Mouse (Mus musculus) layer of hippocampus, postnatal 25 days (tissue): ENCODE measurements around the gene Hrc. TPM values are rescaled to one million over a fixed set of nuclear protein-coding genes. Genes with fewer than 3 reads are reported as not detected.

Source experiments
- DNase-seq, 2 experiments: peaks; one replicate each; pipeline ENCODE4 v3.0.0; 2022; ENCODE audit warnings: mixed read lengths in 2 of 2, low spot score in 1 of 2; ENCODE audit errors: extremely low spot score in 1 of 2
- total RNA-seq, 2 experiments: library from RNA; stranded (reverse); gene quantifications; 2 replicates each; pipeline ENCODE4 v1.2.3; 2021

Hrc gene
- total RNA-seq, 2 experiments from 2014 or later, result 0.17 TPM; not detected in 1

DNA sequence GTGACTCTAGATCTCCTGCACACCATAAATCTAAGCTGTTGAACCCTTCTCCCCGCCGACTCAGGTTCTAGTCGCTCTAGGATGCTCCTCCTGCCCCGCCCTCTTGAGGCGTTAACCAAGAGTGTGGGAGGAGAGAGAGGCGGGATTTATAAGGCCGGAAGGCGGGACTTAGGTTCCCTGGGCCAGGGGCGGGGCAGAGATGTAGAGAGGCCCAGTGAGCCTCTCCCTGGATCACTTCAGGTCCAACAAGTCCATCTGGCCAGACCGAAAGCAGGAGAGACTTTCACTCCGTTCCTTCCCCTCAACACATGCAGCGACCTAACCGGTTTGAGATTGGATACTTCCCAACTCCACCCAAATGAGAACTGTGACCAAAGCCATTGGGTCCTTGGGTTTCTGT lies 27.7 kb downstream of the Hrc start:
- DNase-seq, result peak in 1 of 2 experiments; percentile 32

DNA sequence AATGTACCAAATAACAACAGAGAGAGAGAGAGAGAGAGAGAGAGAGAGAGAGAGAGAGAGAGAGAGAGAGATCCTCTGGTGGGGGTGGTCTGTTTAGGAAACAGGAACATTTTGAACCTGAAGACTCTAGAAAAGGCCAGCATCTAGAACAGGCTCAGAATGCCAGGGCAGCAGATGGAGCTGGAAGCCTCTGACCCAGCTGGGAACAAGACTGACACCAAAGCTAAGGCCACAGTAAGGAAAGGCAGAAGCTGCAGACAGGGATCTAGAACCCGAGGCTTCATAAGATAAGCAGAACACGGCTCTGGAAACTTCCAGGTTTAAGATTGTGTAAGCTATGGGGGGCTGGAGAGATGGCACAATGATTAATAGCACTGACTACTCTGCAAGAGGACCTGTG lies 28.9 kb downstream of the Hrc start:
- no peak for DNase-seq

DNA sequence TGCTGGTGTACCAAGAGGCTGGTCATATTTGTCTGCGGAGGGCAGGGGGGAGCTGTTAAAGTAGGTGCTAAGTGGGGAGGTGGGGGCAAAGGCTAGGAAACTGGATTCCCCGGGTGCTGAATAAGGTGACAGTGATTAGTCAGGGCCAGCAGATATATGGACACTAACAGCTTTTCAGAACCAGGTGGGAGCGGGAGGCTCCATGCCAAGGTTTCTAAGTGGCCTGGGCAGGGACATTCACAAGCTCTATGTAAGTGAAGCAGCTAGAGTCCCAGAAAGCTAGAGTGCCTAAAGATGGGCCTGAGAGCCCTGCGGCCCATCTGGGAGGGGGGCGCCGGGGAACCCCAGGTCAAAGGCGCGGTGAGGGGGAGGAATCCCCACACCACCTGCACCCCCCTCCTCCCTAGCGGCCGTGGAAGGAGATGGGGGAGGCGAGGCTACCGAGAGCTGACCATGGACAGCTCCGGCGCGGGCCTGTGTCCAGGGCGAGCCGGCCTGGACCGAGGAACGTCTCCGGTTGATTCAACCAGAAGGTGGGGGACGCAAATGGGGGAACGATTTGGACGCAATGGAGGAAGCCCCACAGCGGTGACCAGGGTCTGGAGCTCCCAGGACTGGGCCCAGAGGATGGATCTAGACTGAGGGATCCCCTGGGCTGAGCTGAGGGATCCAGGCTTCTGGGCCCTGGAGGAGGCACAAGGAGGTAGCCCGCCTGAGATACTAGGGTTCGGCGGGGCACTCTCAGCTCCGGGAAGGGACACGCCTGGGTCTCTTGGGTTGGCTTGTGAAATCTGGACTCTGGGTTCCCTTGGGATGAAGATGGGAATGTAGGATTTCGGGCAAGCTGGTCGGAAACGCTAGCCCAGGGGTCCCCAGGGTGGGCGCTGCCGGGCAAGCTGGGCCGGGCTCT lies 30.9 kb downstream of the Hrc start:
- no peak for DNase-seq

DNA sequence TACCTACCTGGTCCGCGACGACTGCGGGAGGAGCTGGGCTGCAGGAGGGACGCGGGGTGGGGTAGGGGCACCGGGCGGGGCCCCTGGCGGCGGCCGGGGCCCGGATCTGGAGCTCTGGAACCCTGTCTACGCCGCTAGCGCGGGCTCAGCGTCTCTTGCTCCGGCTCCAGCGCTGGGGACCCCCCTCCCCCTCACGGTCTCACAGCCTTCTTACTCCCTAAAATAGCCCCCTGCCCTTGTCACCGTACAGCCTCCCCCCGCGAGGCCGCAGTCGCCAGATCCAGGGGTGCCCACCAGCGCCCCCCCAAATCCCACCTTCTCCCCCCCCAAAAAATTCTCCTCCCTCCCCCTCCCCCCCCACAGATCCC lies 31.5 kb downstream of the Hrc start, which contains the start of gene Ppfia3:
Gene Ppfia3 (minus strand): TSS at position 368 of the 368 bp plus-strand sequence.
- peak in 1 of 2 experiments; percentile 48 for DNase-seq

DNA sequence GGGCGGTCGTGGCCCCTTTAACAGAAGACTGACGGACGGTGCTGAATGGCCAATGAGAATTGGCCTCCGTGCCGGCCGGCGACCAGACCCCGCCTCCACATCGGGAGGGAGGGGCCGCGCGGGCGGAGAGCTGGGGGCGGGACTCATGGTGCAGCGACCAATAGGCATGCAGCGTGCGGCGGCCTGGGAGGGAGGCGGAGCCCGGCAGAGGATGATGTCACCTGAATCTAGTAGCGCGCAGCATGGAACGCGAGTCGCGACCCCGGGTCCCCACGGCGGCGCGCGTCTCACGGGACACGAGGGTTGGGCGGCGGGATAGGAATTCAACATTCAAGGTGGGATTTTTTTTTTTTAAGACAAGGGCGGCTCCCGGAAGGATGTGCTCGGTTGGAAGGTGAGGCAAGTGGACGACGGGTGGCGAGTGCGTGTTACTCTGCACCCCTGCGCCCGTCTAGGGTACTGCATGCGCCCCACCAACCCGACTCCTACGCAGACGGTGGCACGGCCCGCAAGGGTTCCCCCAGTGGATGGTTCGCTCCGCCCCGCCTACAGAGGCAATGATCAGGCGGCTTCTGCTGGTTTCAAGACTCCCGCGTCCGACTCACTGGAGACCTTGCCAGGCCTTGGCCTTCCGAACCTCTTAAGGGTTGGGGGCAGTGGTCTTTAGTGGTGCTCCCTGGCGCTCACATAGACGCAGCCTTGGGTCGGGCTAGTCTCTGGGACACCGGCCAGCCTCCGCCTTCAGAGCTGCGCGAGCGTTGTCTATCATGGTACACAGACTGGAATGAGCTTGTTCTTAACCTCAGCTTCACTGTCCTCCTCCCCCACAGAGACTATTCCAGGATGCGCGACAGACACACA lies 32.2 kb downstream of the Hrc start:
- DNase-seq, result peak; percentile 95 to 98

DNA sequence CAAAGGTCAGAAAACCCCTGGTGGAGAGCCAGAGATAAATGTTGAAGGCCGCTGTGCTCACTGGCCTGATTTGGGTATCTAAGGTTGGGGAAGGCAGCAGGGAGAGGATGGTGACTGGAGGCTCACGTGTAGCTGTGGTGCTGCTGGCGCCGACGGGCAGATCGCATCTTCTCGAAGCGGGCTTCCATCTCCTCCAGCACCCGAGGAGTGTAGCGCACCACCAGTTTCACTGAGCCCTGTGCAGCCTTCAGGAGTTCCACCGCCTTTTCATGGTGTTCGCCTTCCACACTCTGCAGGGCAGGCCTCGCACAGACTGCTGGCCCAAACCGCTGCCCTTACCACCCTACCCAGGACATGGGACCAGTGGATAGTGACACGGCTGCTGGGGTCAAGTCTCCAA lies 33.1 kb downstream of the Hrc start:
- DNase-seq, result no peak

DNA sequence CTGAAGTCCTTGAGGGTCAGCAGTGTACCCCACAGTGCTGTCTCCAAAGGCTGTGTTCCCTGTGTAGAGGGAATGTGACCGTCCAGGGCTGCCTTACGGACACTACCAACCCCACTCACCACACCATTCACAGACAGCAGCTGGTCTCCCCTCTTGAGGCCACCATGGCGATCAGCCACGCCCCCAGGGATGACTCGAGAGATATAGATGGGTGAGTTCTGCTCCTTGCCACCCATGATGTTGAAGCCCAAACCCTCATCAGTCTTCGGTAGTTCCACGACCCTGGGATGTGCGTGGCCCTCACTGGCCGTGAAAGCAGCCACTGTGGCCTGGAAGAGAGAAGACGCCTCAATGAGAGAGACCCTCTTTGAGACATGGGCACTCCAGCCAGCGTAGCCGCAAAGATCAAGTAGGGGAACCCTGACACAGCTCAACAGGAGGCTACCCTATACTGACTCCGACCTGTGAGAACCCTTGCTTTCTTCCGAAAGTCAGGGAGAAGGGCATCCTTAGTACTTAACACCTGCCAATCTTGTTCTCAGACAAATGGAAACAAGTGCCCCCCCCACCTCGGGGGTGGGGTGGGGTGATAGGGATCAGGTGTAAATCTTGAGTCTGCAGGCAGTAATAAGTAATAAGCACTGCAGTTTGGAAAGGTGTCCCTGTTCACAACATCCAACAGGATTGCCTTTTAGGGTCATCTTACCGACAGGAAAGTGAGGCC lies 34.1 kb downstream of the Hrc start:
- DNase-seq, result no peak

DNA sequence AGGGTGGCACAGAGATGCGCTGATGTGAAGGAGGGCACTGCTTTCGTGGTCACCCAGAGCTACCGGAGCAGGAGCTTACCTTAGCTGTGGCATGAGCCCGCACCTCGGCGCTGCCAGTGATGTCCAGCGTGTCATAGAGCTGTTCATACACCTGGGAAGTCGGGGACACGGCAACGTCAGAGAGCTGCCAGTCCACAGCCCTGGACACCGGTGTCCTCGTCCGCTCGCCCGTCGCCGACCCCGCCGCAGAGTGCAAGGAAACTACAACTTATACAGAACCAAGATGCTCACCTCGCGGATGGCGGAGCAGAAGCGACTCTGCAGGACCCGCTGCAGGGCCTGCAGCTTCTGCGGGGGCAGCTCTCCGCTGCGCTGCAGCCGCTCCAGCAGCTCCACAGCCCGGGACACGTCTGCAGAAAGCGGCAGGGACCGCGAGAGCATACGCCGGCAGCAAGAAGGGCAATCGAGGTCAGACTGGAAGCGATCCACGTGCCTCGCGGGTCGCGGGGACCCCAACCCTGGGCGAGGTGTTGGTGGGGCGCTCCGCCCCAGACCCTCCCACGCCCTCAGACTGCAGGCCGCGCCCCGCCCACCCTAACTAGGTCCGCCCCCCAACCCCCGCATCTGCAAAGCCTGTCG lies 34.9 kb downstream of the Hrc start:
- no peak for DNase-seq

DNA sequence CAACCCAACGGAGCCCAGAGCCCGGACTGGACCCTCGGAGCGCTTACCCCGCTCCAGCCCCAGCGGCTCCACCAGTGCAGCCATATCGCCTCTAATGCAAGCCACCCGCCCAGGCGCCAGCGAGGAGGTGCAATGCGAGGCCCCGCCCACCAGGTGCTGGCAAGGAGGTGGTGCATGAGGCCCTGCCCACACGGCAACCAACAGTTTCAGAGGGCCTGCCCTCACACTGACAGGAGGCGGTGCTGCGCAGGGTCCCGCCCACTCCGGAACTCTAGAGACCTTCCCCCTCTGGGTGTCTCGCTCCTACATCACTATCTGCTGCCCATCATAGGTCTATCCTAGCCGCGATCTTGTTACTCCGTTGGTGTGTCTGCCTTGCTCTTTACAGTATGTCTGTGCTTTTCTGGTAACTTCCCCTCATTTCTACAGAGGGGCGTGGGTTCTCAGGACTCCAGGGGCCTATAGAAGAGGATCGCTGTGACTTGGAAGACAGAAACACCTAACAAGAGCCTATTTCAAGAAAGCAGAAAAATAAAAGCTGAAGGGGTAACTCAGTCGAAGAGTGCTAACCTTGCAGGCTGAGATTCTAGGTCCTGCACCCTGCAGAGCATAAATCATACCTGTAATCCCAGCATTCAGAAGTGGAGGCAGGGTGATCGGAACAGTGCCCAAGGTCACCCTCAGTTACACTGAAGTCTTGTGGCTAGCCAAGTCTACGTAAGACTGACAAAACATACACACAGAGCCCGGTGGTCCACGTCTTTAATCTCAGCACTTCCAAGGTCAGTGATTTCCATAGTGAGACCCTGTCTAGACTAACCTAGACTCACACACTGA lies 35.6 kb downstream of the Hrc start, which contains the start of gene Lin7b:
Gene Lin7b (minus strand): TSS at position 109 of the 837 bp plus-strand sequence.
- DNase-seq, result peak; percentile 81 to 88

DNA sequence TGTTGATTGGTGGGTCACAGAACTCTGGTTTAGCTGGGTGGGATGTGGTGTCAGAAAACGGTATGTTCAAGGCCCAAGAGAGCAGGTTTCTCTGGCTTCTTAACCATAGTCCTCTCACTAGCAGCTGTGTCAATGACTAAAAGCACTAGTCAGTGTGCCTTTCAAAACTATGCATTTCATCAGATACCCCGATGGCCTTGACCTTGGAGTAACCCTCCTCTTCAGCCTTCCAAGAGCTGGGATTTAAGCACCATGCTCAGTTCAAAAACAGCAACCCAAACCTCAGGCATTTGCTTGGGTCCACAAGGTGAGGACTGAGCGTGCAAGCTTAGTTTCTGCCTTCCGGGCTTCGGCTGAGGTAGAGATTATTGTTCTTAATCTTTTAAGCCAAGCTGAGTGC lies 37.3 kb downstream of the Hrc start:
- no peak for DNase-seq

DNA sequence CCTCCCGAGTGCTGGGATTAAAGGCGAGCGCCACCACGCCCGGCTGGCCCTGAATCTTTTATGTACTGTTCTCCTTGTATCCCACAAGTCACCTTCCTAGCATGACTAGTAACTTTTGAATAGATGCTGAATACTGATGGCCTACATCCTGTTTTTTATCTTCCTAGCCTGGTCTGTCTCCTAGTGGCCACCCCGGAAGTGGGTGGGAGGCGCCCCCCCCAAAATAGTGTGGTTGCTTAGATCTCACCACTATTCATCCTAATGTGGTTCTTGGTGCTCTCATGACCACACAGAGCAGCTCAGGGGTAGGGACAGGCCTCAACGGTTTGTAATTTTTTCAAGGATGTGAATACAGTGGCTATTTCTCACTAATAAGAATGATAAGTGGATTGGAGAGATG lies 39.5 kb downstream of the Hrc start:
- no peak for DNase-seq

DNA sequence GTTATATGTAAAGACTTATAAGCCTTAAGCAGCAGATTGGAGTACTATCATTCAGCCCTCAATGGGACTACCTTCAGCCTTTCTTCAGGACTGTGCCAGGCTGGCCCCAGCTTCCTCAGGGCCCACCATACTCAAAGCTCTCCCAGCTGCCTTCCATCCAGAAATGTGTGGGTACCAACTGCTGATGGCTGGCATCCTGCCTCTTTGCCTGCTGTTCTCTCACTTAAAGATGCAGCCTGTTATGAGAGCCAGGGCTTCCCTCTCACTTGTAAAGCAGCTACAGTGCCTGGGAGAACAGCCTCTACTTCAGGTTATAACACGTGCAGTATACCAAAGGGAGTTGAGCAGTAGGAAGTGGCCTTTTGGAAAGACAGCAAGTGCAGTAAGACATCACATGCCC lies 41.0 kb downstream of the Hrc start:
- DNase-seq, result no peak

DNA sequence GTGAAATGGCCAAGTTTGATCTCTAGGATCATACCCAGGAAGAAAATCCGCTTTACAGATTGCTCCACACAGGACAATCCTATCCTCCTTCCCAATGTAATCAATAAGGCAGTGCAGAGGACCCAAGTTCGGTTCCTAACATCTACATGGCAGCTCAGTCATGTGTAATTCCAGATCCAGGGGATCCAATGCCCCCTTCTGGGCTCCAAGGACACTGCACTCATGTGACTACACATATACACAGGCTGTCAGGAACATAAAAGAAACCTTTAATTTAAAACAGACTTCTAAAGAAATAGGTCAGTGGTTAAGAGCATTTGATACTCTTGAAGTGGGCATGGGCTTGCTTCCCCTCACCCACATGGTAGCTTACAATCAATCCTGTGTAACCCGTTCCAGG lies 51.0 kb downstream of the Hrc start:
- no peak for DNase-seq

Other genes with a start within 250 kb of the Hrc start
- gene Rcn3, start 243.1 kb upstream of the Hrc start, total RNA-seq, result 1 to 10 TPM; 9.6 to 9.7 TPM
- gene Fcgrt, start 231.4 kb upstream of the Hrc start, total RNA-seq, result 10 to 100 TPM; 18.1 to 21.0 TPM
- 100 to 1,000 TPM; 418 to 465 TPM for gene Rps11, start 210.9 kb upstream of the Hrc start, total RNA-seq
- gene Rpl13a, start 206.5 kb upstream of the Hrc start, total RNA-seq, result 100 to 1,000 TPM; 765 to 826 TPM
- not detected for gene Gm45713, start 199.1 kb upstream of the Hrc start, total RNA-seq
- 1 to 10 TPM; 4.5 to 8.2 TPM for gene Flt3l, start 198.9 kb upstream of the Hrc start, total RNA-seq
- 10 to 100 TPM; 43.2 to 47.0 TPM for gene Pih1d1, start 181.0 kb upstream of the Hrc start, total RNA-seq
- gene Aldh16a1, start 180.7 kb upstream of the Hrc start, total RNA-seq, result 10 to 100 TPM; 10.9 to 13.6 TPM
- gene Slc17a7, start 171.3 kb upstream of the Hrc start, total RNA-seq, result 1,000 to 10,000 TPM; 1,494 to 1,551 TPM
- gene Gfy, start 155.7 kb upstream of the Hrc start, total RNA-seq, result under 1 TPM in 1 of 2 experiments, not detected in 1; 0.26 TPM
- gene Pth2, start 154.3 kb upstream of the Hrc start, total RNA-seq, result not detected
- 1 to 10 TPM; 2.4 to 2.9 TPM for gene Ccdc155, start 130.4 kb upstream of the Hrc start, total RNA-seq
- gene Dkkl1, start 123.1 kb upstream of the Hrc start, total RNA-seq, result 1 to 10 TPM; 1.2 to 2.4 TPM
- gene Tead2, start 119.5 kb upstream of the Hrc start, total RNA-seq, result 1 to 10 TPM; 4.7 to 5.5 TPM
- 1 to 10 TPM; 3.1 to 5.7 TPM for gene Cd37, start 96.2 kb upstream of the Hrc start, total RNA-seq
- 1 to 10 TPM; 1.6 to 2.2 TPM for gene Slc6a16, start 94.2 kb upstream of the Hrc start, total RNA-seq
- not detected for gene Slc6a21, start 57.8 kb upstream of the Hrc start, total RNA-seq
- 10 to 100 TPM; 14.1 to 18.5 TPM for gene Trpm4, start 1.5 kb upstream of the Hrc start, total RNA-seq
- 100 to 1,000 TPM; 129 to 134 TPM for gene Ppfia3, start 31.7 kb downstream of the Hrc start, total RNA-seq
- gene Lin7b, start 35.3 kb downstream of the Hrc start, total RNA-seq, result 100 to 1,000 TPM; 151 to 155 TPM
- 100 to 1,000 TPM; 288 to 443 TPM for gene Snrnp70, start 60.5 kb downstream of the Hrc start, total RNA-seq
- not detected for gene Kcna7, start 70.4 kb downstream of the Hrc start, total RNA-seq
- under 1 TPM in 1 of 2 experiments, not detected in 1; 0.22 TPM for gene Ntf5, start 78.4 kb downstream of the Hrc start, total RNA-seq
- gene Lhb, start 85.5 kb downstream of the Hrc start, total RNA-seq, result under 1 TPM in 1 of 2 experiments, not detected in 1; 0.57 TPM
- 10 to 100 TPM; 13.9 to 16.5 TPM for gene Gys1, start 99.6 kb downstream of the Hrc start, total RNA-seq
- 10 to 100 TPM; 34.3 to 40.6 TPM for gene Ruvbl2, start 102.8 kb downstream of the Hrc start, total RNA-seq
- 100 to 1,000 TPM; 204 to 228 TPM for gene Ftl1, start 124.6 kb downstream of the Hrc start, total RNA-seq
- 10 to 100 TPM; 81.6 to 82.1 TPM for gene Bax, start 131.6 kb downstream of the Hrc start, total RNA-seq
- not detected for gene Tulp2, start 146.6 kb downstream of the Hrc start, total RNA-seq
- gene Gm45808, start 151.5 kb downstream of the Hrc start, total RNA-seq, result 1 to 10 TPM in 1 of 2 experiments, under 1 TPM in 1; 0.63 to 1.1 TPM
- gene Dhdh, start 153.5 kb downstream of the Hrc start, total RNA-seq, result 1 to 10 TPM; 3.1 to 5.7 TPM
- gene Nucb1, start 175.1 kb downstream of the Hrc start, total RNA-seq, result 100 to 1,000 TPM; 102 to 105 TPM
- 10 to 100 TPM; 19.6 to 21.6 TPM for gene Ppp1r15a, start 191.0 kb downstream of the Hrc start, total RNA-seq
- gene Plekha4, start 191.0 kb downstream of the Hrc start, total RNA-seq, result under 1 TPM; 0.47 TPM
- under 1 TPM in 1 of 2 experiments, not detected in 1; 0.54 TPM for gene Hsd17b14, start 219.6 kb downstream of the Hrc start, total RNA-seq
- 10 to 100 TPM; 20.5 to 23.4 TPM for gene Bcat2, start 234.9 kb downstream of the Hrc start, total RNA-seq